Mouse (Mus musculus) cortical plate, adult 2 months (tissue): ENCODE measurements around the gene Cd300ld4. TPM values are rescaled to one million over a fixed set of nuclear protein-coding genes. Genes with fewer than 3 reads are reported as not detected.
"Not testable (repeated sequence)": the region's sequence is repeated elsewhere in the genome, so short reads cannot be mapped to it uniquely, and the experiment has no call there.

Source experiments
- H3K27ac ChIP-seq: fragments of 200-500 bp; 2 replicates; pipeline ENCODE4 v1.5.1; 2012; ENCODE audit warnings: low read length, control low read depth, inconsistent platforms; ENCODE audit not compliant: insufficient read depth
- H3K4me1 ChIP-seq: fragments of 200-500 bp; 2 replicates; pipeline ENCODE4 v1.6.1; 2011; ENCODE audit warnings: low read length; ENCODE audit not compliant: control insufficient read depth, insufficient read depth
- H3K4me3 ChIP-seq: fragments of 200-500 bp; 2 replicates; pipeline ENCODE4 v1.5.1; 2011; ENCODE audit warnings: mild to moderate bottlenecking, low read length, control low read depth; ENCODE audit not compliant: insufficient read depth
- CTCF ChIP-seq: fragments of 200-500 bp; IDR thresholded peaks from 2 replicates; pipeline ENCODE4 v1.5.1; 2011; ENCODE audit warnings: mild to moderate bottlenecking, control low read depth, low read length; ENCODE audit not compliant: insufficient read depth; ENCODE audit errors: extremely low read depth
- POLR2A ChIP-seq: fragments of 200-500 bp; IDR thresholded peaks from 2 replicates; pipeline ENCODE4 v1.6.1; 2011; ENCODE audit warnings: mild to moderate bottlenecking, low read length, control low read depth; ENCODE audit not compliant: insufficient read depth; ENCODE audit errors: extremely low read depth
- polyA plus RNA-seq: library from polyadenylated mRNA; depleted of rRNA; stranded (reverse); fragments of >200 nt; gene quantifications from 2 replicates; pipeline ENCODE4 v1.2.3, GENCODE M21; 2012

The Cd300ld4 gene
- polyA plus RNA-seq, 1 experiment: 0.44 TPM

DNA sequence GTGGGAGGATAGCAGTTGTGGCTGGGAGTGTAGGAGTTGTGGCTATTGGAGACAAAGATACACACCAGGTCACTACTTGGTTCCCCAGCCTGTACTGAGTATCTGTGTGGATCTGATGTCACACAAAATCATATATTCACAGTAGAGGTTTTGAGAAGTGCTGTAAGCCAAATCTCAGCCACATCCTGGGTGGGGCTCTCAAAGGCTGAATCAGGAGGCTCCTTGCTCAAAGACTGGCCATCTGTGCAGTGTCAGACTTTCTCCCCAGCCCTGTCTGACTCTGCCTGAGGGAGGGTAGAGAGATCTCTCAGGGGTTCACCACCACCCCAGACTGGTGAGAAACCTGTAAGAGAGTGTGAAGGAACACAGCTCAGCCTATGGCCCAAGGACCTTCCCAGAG is 27.7 kb upstream of the Cd300ld4 start:
- H3K27ac ChIP-seq: no peak overlapping the region
- TF ChIP-seq CTCF: no peak
- no peak for TF ChIP-seq POLR2A
- peaks cover under 1% of the 10 kb centered on the region; the same call in 1 of the 2 replicates for H3K4me1 ChIP-seq
- H3K4me3 ChIP-seq: no peak overlapping the region

- Histone ChIP-seq H3K4me3 (no peak overlapping the region), H3K27ac (no peak overlapping the region), H3K4me1 (peaks cover 2% of the 10 kb centered on the region; the same call in 1 of the 2 replicates)
- TF ChIP-seq POLR2A: no peak
- no peak for TF ChIP-seq CTCF
These were observed 26.2 kb upstream of the Cd300ld4 start for GRCm38 (mm10) chr11:115052991-115053390.

DNA sequence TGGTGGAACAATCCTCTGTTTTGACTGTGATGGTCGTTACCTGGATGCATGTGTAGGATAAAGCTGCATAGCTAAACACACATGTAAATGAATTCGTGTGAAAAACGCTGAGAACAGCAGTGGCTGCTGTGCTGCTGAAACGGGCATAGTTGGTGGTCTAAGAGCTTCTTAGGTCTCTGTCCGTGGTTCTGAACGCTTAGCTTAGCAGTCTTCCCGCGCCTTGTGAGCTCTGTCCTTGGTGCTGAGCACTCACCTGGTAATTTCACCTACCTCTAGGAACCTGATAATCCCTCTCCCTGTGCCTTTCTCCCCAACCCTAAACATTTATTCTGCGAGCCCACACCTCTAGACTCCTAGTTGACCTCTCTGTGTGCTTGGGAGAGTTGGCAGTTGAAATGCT is 25.4 kb upstream of the Cd300ld4 start:
- H3K27ac ChIP-seq: no peak overlapping the region
- no peak for TF ChIP-seq CTCF
- no peak for TF ChIP-seq POLR2A
- H3K4me1 ChIP-seq: peaks cover 2% of the 10 kb centered on the region; the same call in 1 of the 2 replicates
- H3K4me3 ChIP-seq: no peak overlapping the region

DNA sequence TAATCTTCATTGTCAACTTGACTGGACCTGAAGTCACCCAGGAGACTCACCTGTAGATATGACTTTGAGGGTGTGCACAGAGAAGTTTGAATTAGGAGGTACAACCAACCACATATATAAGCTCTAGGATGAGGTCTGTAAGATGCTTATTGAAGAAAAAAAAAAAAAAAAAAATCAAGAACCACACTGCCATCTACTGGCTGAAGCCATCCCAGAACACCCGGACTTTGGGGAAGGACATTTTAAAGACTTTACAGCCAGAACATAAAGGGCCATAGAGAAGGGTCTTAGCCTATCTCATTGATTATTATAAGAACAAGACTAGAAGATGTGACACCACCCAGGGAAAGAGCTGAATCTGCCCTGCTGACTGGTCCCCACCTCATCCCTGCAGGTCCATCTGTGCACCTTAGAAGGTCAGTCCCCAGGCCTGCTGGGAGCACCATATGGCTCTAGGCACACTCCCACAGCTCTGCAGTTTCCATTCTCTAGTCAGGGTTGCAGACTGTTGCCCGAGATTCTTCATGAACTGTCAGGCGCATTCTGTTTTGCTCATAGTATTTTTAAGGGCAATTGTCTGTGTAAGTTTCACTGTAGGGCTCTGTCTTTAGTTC is 22.6 kb upstream of the Cd300ld4 start:
- TF ChIP-seq POLR2A (no peak), CTCF (peak; percentile 34; the same call in 1 of the 2 replicates)
- Histone ChIP-seq H3K4me3 (no peak overlapping the region), H3K27ac (no peak overlapping the region), H3K4me1 (peaks cover 2% of the 10 kb centered on the region; the same call in 1 of the 2 replicates)

- no peak within 1 kb of the TSS for H3K4me3 ChIP-seq
- TF ChIP-seq CTCF (no peak), POLR2A (no peak)
- no peak within 1 kb of the TSS for H3K27ac ChIP-seq
- peaks cover 2% of the 10 kb centered on the region; the same call in 1 of the 2 replicates for H3K4me1 ChIP-seq
These were observed 21.4 kb upstream of the Cd300ld4 start, which contains the start of gene Cd300ld3 for GRCm38 (mm10) chr11:115048259-115048658. Gene Cd300ld3 (minus strand): TSS chr11:115048409.

- not testable (repeated sequence) for H3K4me3 ChIP-seq, H3K27ac ChIP-seq, H3K4me1 ChIP-seq
These were observed 10.9 kb upstream of the Cd300ld4 start, which contains the start of gene Cd300ld5 for GRCm38 (mm10) chr11:115037669-115038068. Gene Cd300ld5 (minus strand): TSS chr11:115037769.

DNA sequence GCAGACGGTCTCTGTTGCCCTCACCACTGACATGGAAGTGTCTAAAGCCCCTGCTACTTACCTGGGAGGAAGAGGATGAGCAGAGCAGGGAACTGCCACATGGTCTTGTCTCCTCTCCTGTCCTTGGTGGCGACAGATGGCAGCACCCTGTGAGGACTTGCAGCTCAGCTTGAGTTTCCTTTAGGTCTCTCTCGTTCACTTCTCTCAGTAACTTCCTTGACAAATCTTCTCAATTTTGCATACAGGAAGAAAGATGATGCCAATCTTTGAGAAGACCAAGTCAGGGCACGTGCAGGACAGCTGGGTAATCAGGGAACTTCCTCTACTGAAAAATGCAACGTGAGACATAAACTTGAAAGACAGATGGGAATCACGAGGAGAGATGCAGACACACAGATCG is 10.7 kb downstream of the Cd300ld4 start, which contains the start of gene Cd300ld2:
Gene Cd300ld2, minus strand, starts transcription at position 101 of the 400 bp plus-strand sequence.
- H3K27ac ChIP-seq, H3K4me3 ChIP-seq, H3K4me1 ChIP-seq: not testable (repeated sequence)

GRCm38 (mm10) chr11:115004070-115004469 is 22.7 kb downstream of the Cd300ld4 start:
- TF ChIP-seq CTCF (no peak), POLR2A (no peak)
- Histone ChIP-seq H3K4me1 (no peaks in the 10 kb centered on the region), H3K27ac (0 out of 2 replicates have a peak overlapping the region, but pooled peaks have one; percentile 20), H3K4me3 (no peak overlapping the region)

- Histone ChIP-seq H3K27ac (peak within 1 kb of the TSS; percentile 12; the same call in 1 of the 2 replicates), H3K4me3 (no peak within 1 kb of the TSS), H3K4me1 (no peaks in the 10 kb centered on the region)
- TF ChIP-seq POLR2A: no peak
- TF ChIP-seq CTCF: no peak
These were observed 25.3 kb downstream of the Cd300ld4 start, which contains the start of gene Cd300c2 for GRCm38 (mm10) chr11:115001474-115002040. Gene Cd300c2 (minus strand): TSS chr11:115001880.

GRCm38 (mm10) chr11:114989793-114990192 is 37.0 kb downstream of the Cd300ld4 start, which contains the start of gene Cd300ld:
Gene Cd300ld (minus strand): TSS chr11:114989922.
- no peak within 1 kb of the TSS for H3K4me3 ChIP-seq
- H3K4me1 ChIP-seq: no peaks in the 10 kb centered on the region
- H3K27ac ChIP-seq: no peak within 1 kb of the TSS
- TF ChIP-seq POLR2A (no peak), CTCF (no peak)
